Mouse (Mus musculus) brown adipose tissue, adult 24 weeks (tissue): Measurements from ENCODE around the gene Gse1. TPM values are rescaled to one million over a fixed set of nuclear protein-coding genes. Genes with fewer than 3 reads are reported as not detected.
"Not testable (repeated sequence)": the region's sequence is repeated elsewhere in the genome, so short reads cannot be mapped to it uniquely, and the experiment has no call there.

Experiments used
- H3K27ac ChIP-seq: fragments of 200-500 bp; replicated peaks from 2 replicates; pipeline ENCODE4 v1.5.1; 2012; ENCODE audit warnings: low read depth, mild to moderate bottlenecking, low read length
- H3K4me1 ChIP-seq: fragments of 200-500 bp; 2 replicates; pipeline ENCODE4 v1.6.1; 2012; ENCODE audit warnings: low read length, mixed read lengths; ENCODE audit not compliant: control insufficient read depth, insufficient read depth, insufficient read length
- H3K4me3 ChIP-seq: fragments of 200-500 bp; 2 replicates; pipeline ENCODE4 v1.5.1; 2012; ENCODE audit warnings: low read depth, mild to moderate bottlenecking, low read length, moderate library complexity; ENCODE audit not compliant: insufficient read depth
- polyA plus RNA-seq: library from polyadenylated mRNA; stranded (reverse); fragments of >200 nt; gene quantifications from 2 replicates; pipeline ENCODE4 v1.2.4, GENCODE M21; 2012; ENCODE audit not compliant: missing spikeins, insufficient read depth, insufficient read length

Gene Gse1
- polyA plus RNA-seq, 1 experiment, result 9.9 TPM

GRCm38 (mm10) chr8:120357504-120357903, 129.2 kb downstream of the Gse1 start:
- no peak overlapping the region for H3K4me3 ChIP-seq
- no peak overlapping the region for H3K27ac ChIP-seq
- peaks cover 18% of the 10 kb centered on the region for H3K4me1 ChIP-seq

GRCm38 (mm10) chr8:120361301-120361700, 133.0 kb downstream of the Gse1 start:
- Histone ChIP-seq H3K4me3 (no peak overlapping the region), H3K27ac (peak overlapping the region; percentile 58), H3K4me1 (peaks cover 46% of the 10 kb centered on the region)

GRCm38 (mm10) chr8:120363552-120364071, 135.4 kb downstream of the Gse1 start:
- Histone ChIP-seq H3K4me1 (peaks cover 62% of the 10 kb centered on the region), H3K27ac (peak overlapping the region; percentile 98), H3K4me3 (no peak overlapping the region)

- Histone ChIP-seq H3K4me3 (no peak overlapping the region), H3K4me1 (peaks cover 66% of the 10 kb centered on the region), H3K27ac (peak overlapping the region; percentile 98)
Measured at GRCm38 (mm10) chr8:120364093-120364725, 136.0 kb downstream of the Gse1 start.

- no peak overlapping the region for H3K27ac ChIP-seq
- peaks cover 71% of the 10 kb centered on the region for H3K4me1 ChIP-seq
Measured at GRCm38 (mm10) chr8:120366840-120367239, 138.6 kb downstream of the Gse1 start.

DNA sequence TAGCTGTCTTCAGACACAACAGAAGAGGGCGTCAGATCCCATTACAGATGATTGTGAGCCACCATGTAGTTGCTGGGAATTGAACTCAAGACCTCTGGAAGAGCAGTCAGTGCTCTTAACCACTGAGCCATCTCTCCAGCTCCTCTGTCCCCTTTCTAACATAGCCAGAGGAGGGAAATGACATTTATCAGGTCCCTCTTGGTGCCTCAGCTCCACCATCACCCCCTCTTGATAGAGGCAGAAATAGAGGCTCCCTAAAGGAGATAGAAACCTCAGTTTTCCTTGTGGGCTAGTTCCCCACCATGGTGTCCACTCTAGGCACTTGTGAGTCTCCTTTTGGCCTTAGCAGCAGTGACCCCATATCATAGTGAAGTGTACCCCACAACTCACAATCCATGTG, 139.9 kb downstream of the Gse1 start:
- Histone ChIP-seq H3K4me1 (peaks cover 66% of the 10 kb centered on the region), H3K27ac (peak overlapping the region; percentile 71; the same call in 1 of the 2 replicates)
- H3K4me3 ChIP-seq, result not testable (repeated sequence)

More at GRCm38 (mm10) chr8:120366840-120367239, 138.6 kb downstream of the Gse1 start:
- no peak overlapping the region for H3K4me3 ChIP-seq

- Histone ChIP-seq H3K4me1 (peaks cover 62% of the 10 kb centered on the region), H3K4me3 (no peak overlapping the region)
Measured at GRCm38 (mm10) chr8:120368814-120369649, 140.8 kb downstream of the Gse1 start.

GRCm38 (mm10) chr8:120369956-120370355, 141.7 kb downstream of the Gse1 start:
- peak overlapping the region; percentile 53 for H3K27ac ChIP-seq
- H3K4me1 ChIP-seq, result peaks cover 56% of the 10 kb centered on the region

More at GRCm38 (mm10) chr8:120368814-120369649, 140.8 kb downstream of the Gse1 start:
- H3K27ac ChIP-seq, result peak overlapping the region; percentile 71

GRCm38 (mm10) chr8:120370461-120370860, 142.2 kb downstream of the Gse1 start:
- 0 out of 2 replicates have a peak overlapping the region, but pooled peaks have one; percentile 19 for H3K27ac ChIP-seq
- H3K4me3 ChIP-seq, result no peak overlapping the region
- peaks cover 51% of the 10 kb centered on the region for H3K4me1 ChIP-seq

More at GRCm38 (mm10) chr8:120369956-120370355, 141.7 kb downstream of the Gse1 start:
- no peak overlapping the region for H3K4me3 ChIP-seq

DNA sequence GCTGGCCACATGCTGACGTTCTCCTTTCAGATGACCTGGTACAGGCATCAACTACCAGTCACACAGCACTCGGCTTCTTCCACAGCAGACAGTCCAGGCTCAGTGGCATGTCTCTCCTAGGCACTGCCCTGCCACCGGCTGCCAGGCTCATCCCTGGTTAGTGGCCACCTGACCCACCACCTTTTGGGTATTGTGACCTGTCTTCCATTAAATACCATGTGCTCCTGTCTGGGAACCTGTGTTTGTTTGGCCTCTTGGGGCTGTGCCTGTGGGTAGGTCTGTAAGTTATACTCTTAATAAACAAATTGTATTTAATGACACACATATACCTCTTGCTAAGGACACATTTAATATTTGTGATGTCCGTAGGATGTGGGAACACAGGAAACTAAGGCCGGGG, 142.9 kb downstream of the Gse1 start:
- H3K4me1 ChIP-seq, result peaks cover 45% of the 10 kb centered on the region
- no peak overlapping the region for H3K27ac ChIP-seq
- H3K4me3 ChIP-seq, result no peak overlapping the region

DNA sequence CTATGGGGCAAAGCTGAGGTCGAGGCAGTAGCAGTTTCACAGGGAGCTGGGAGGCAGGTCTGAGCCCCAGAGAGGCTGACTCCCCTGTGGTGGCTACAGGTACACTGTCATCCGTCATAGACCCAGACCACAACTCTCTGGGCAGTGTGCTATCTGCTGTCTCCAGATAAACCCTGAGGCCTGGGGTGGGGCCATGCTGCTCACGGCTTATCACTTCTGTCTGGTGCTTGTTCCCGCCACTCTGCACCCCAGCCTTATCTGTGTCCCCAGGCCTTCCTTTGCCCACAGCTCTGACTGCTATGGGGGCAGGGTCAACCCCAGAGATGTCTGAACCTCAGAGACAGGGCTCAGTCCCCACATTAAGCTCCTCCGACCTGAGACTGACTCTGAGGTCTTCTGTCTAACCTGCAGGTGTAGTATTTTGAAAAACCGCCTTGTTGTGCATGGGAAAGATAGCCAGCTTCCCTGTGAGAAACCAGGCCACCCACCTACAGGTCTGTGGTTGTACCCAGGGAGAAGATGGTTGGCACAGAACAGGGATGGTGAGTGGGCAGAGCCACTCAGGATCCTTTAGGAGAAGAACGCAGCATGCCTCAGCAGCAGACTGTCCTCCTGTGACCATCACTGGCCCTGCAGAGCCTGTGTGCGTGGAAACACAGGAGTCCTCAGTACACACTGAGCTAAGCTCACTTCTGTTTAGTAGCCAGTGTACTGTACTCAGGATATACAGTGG, 143.6 kb downstream of the Gse1 start:
- Histone ChIP-seq H3K4me1 (peaks cover 44% of the 10 kb centered on the region), H3K4me3 (no peak overlapping the region), H3K27ac (no peak overlapping the region)

DNA sequence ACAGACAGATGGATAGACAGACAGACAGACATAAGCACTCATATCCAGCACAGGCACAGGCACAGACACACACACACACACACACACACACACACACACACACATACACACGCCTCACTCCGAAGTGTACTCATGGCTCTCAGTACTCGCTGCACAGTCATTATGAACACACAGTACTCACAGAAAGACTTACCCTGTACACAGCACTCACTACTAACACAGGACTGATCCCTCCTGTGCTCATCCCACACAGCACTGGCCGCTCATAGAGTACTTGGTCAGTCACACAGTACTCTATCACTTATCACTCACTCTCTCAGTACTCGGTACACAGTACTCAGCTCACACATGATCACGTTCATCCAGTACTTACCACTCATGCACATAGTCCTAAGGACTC, 144.4 kb downstream of the Gse1 start:
- H3K4me1 ChIP-seq, result peaks cover 39% of the 10 kb centered on the region
- H3K27ac ChIP-seq, result no peak overlapping the region

GRCm38 (mm10) chr8:120373621-120374020, 145.4 kb downstream of the Gse1 start:
- no peak overlapping the region for H3K4me3 ChIP-seq
- no peak overlapping the region for H3K27ac ChIP-seq
- H3K4me1 ChIP-seq, result peaks cover 37% of the 10 kb centered on the region

More for the DNA sequence above, 144.4 kb downstream of the Gse1 start:
- H3K4me3 ChIP-seq, result no peak overlapping the region

- H3K4me3 ChIP-seq, result no peak overlapping the region
- peaks cover 39% of the 10 kb centered on the region for H3K4me1 ChIP-seq
- no peak overlapping the region for H3K27ac ChIP-seq
Measured at GRCm38 (mm10) chr8:120374070-120374469, 145.8 kb downstream of the Gse1 start.

DNA sequence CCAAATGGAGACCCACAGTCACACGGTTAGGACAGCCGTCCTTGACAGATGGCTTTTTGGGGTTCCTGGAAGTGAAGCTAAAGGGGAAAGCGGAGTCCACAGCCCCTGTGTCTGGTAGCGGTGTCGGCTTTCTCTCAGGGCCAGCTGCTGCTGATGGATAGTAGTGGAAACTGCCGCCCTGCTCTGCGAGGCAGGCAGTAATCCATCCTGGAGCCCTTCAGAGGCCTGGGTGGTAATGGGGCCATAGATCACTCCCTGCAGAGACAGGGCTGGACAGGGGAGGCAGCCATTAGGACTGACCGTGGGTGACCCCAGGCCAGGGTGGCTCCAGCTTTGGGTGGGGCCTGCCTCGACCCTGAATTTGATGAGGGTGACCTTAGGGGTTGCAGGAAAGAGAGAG, 146.3 kb downstream of the Gse1 start:
- no peak overlapping the region for H3K27ac ChIP-seq
- H3K4me1 ChIP-seq, result peaks cover 34% of the 10 kb centered on the region
- no peak overlapping the region for H3K4me3 ChIP-seq
